Mouse (Mus musculus) hindbrain, postnatal 0 days (tissue): ENCODE data around the gene Wipf1. TPM values are rescaled to one million over a fixed set of nuclear protein-coding genes. Genes with fewer than 3 reads are reported as not detected.
"Not testable (repeated sequence)": the region's sequence is repeated elsewhere in the genome, so short reads cannot be mapped to it uniquely, and the experiment has no call there.

Experiments
- ATAC-seq: fragments of 200-750 bp; cut with Nextera tagmentation; 2 replicates; pipeline ENCODE4 v1.8.0; 2017; ENCODE audit warnings: mild to moderate bottlenecking, moderate TSS enrichment, moderate library complexity
- DNase-seq: peaks from one replicate; pipeline ENCODE4 v3.0.0-alpha.2; 2015; ENCODE audit warnings: low spot score
- H3K27ac ChIP-seq: fragments of 300-500 bp; sonication (generic); 2 replicates; pipeline ENCODE4 v1.5.1; 2014; ENCODE audit warnings: mild to moderate bottlenecking
- H3K27me3 ChIP-seq: fragments of 300-500 bp; sonication (generic); 2 replicates; pipeline ENCODE4 v1.6.1; 2014; ENCODE audit warnings: low read length, mixed read lengths; ENCODE audit not compliant: insufficient read depth
- H3K36me3 ChIP-seq: fragments of 300-500 bp; sonication (generic); 2 replicates; pipeline ENCODE4 v1.6.1; 2014; ENCODE audit warnings: low read length, mixed read lengths; ENCODE audit not compliant: insufficient read depth
- H3K4me1 ChIP-seq: fragments of 300-500 bp; sonication (generic); 2 replicates; pipeline ENCODE4 v1.6.1; 2014; ENCODE audit warnings: antibody characterized with exemption, low read length, mixed read lengths; ENCODE audit not compliant: insufficient read depth
- H3K4me2 ChIP-seq: fragments of 300-500 bp; sonication (generic); 2 replicates; pipeline ENCODE4 v1.6.1; 2014; ENCODE audit warnings: low read depth, mild to moderate bottlenecking, low read length, moderate library complexity, mixed read lengths
- H3K4me3 ChIP-seq: fragments of 300-500 bp; sonication (generic); 2 replicates; pipeline ENCODE4 v1.5.1; 2014; ENCODE audit warnings: low read length
- H3K9ac ChIP-seq: fragments of 300-500 bp; sonication (generic); replicated peaks from 2 replicates; pipeline ENCODE4 v1.6.1; 2014; ENCODE audit warnings: mild to moderate bottlenecking, low read length, moderate library complexity, mixed read lengths
- H3K9me3 ChIP-seq: fragments of 300-500 bp; sonication (generic); 2 replicates; pipeline ENCODE4 v1.6.1; 2016; ENCODE audit warnings: low read length, mixed read lengths
- CTCF ChIP-seq: IDR thresholded peaks from 2 replicates; pipeline ENCODE4 v1.5.1; 2016; ENCODE audit warnings: antibody characterized with exemption, control low read depth, low read depth
- WGBS: fragments of 180-500 bp; shearing (Covaris S2); extraction: QIAGEN DNeasy Blood & Tissue Kit; methylation state at CpG from one replicate; pipeline ENCODE4 v1.1.7; 2014; 5-methylcytosine and 5-hydroxymethylcytosine counted together
- polyA plus RNA-seq: library from polyadenylated mRNA; unstranded; fragments of >200 nt; fragmentation: Nextera tagmentation; extraction: Ambion mirVana; gene quantifications from 2 replicates; pipeline ENCODE4 v1.2.1, GENCODE M21; 2015
- total RNA-seq: library from RNA; depleted of rRNA; stranded (reverse); fragments of >200 nt; gene quantifications from 2 replicates; pipeline ENCODE4 v1.2.3, GENCODE M21; 2014

Gene Wipf1
- total and polyA plus RNA-seq, 2 experiments from 2014 or later: 2.6 to 3.0 TPM

GRCm38 (mm10) chr2:73510731-73511360 lies 18.7 kb downstream of the Wipf1 start:
- Histone ChIP-seq H3K27ac (no peak overlapping the region), H3K9ac (no peak overlapping the region), H3K4me2 (no peak overlapping the region), H3K9me3 (no peaks in the 10 kb centered on the region), H3K27me3 (no peaks in the 10 kb centered on the region), H3K4me3 (no peak overlapping the region), H3K4me1 (no peaks in the 10 kb centered on the region), H3K36me3 (no peaks in the 10 kb centered on the region)
- TF ChIP-seq CTCF: no peak
- DNase-seq (no peak), ATAC-seq (no peak)
- WGBS: 88% methylated on average over 7 of the region's 7 CpGs

GRCm38 (mm10) chr2:73510025-73510288 lies 19.6 kb downstream of the Wipf1 start:
- 77% methylated on average over 3 of the region's 3 CpGs for WGBS
- Histone ChIP-seq H3K27me3 (no peaks in the 10 kb centered on the region), H3K36me3 (no peaks in the 10 kb centered on the region), H3K9ac (no peak overlapping the region), H3K4me1 (no peaks in the 10 kb centered on the region), H3K27ac (no peak overlapping the region), H3K4me2 (no peak overlapping the region), H3K9me3 (no peaks in the 10 kb centered on the region), H3K4me3 (no peak overlapping the region)
- TF ChIP-seq CTCF: no peak
- DNase-seq (no peak), ATAC-seq (no peak)

- H3K4me1 ChIP-seq: no peaks in the 10 kb centered on the region
- no peak overlapping the region for H3K4me3 ChIP-seq
- H3K9me3 ChIP-seq: no peaks in the 10 kb centered on the region
- ATAC-seq (no peak), DNase-seq (no peak)
- no peaks in the 10 kb centered on the region for H3K36me3 ChIP-seq
- H3K27me3 ChIP-seq: no peaks in the 10 kb centered on the region
- TF ChIP-seq CTCF: no peak
- H3K27ac ChIP-seq: no peak overlapping the region
- WGBS: 81% methylated on average over 15 of the region's 15 CpGs
- H3K4me2 ChIP-seq: no peak overlapping the region
- H3K9ac ChIP-seq: no peak overlapping the region
These were observed 20.1 kb downstream of the Wipf1 start for GRCm38 (mm10) chr2:73509248-73510024.

- H3K4me3 ChIP-seq: no peak overlapping the region
- 76% methylated on average over 7 of the region's 7 CpGs for WGBS
- no peak for TF ChIP-seq CTCF
- ATAC-seq: no peak
- no peak overlapping the region for H3K4me2 ChIP-seq
- H3K9me3 ChIP-seq: no peaks in the 10 kb centered on the region
- no peaks in the 10 kb centered on the region for H3K27me3 ChIP-seq
- H3K27ac ChIP-seq: no peak overlapping the region
- no peaks in the 10 kb centered on the region for H3K36me3 ChIP-seq
- 0 out of 2 replicates have a peak, but pooled peaks cover 4% of the 10 kb centered on the region for H3K4me1 ChIP-seq
- no peak for DNase-seq
- no peak overlapping the region for H3K9ac ChIP-seq
These were observed 21.6 kb downstream of the Wipf1 start for GRCm38 (mm10) chr2:73507886-73508285.

GRCm38 (mm10) chr2:73506337-73506736 lies 23.2 kb downstream of the Wipf1 start:
- not testable (repeated sequence) for ATAC-seq, H3K27me3 ChIP-seq, H3K9ac ChIP-seq, H3K4me2 ChIP-seq, H3K36me3 ChIP-seq, H3K9me3 ChIP-seq, H3K27ac ChIP-seq, H3K4me1 ChIP-seq, H3K4me3 ChIP-seq, DNase-seq
- WGBS: 93% methylated on average over 4 of the region's 4 CpGs

GRCm38 (mm10) chr2:73502863-73503429 lies 26.6 kb downstream of the Wipf1 start:
- DNase-seq (peak; percentile 36), ATAC-seq (peak; percentile 63; the same call in 1 of the 2 replicates)
- TF ChIP-seq CTCF: no peak
- H3K4me3 ChIP-seq: no peak overlapping the region
- no peaks in the 10 kb centered on the region for H3K36me3 ChIP-seq
- H3K9ac ChIP-seq: no peak overlapping the region
- no peak overlapping the region for H3K27ac ChIP-seq
- no peak overlapping the region for H3K4me2 ChIP-seq
- 0 out of 2 replicates have a peak, but pooled peaks cover 5% of the 10 kb centered on the region for H3K4me1 ChIP-seq
- no peaks in the 10 kb centered on the region for H3K27me3 ChIP-seq
- WGBS: 80% methylated on average over 10 of the region's 10 CpGs
- no peaks in the 10 kb centered on the region for H3K9me3 ChIP-seq

GRCm38 (mm10) chr2:73500864-73501263 lies 28.7 kb downstream of the Wipf1 start:
- Histone ChIP-seq H3K9ac (no peak overlapping the region), H3K27ac (no peak overlapping the region), H3K36me3 (no peaks in the 10 kb centered on the region), H3K4me1 (0 out of 2 replicates have a peak, but pooled peaks cover 5% of the 10 kb centered on the region), H3K4me3 (no peak overlapping the region), H3K4me2 (no peak overlapping the region), H3K9me3 (no peaks in the 10 kb centered on the region), H3K27me3 (no peaks in the 10 kb centered on the region)
- ATAC-seq (no peak), DNase-seq (no peak)
- no peak for TF ChIP-seq CTCF
- WGBS: 79% methylated on average over 13 of the region's 13 CpGs
